Mouse (Mus musculus) lung, adult 2 months (tissue): ENCODE measurements at regions not wholly inside any gene's neighbourhood (a gene's known extent, or its start where the extent isn't known, plus 50 kb on each side); places are given as distances from the start of the nearest gene placed in this dataset.
A peak's percentile ranks its signal among the peaks of the same experiment; 100 is the strongest.

Experiments
- DNase-seq: peaks from one replicate; pipeline ENCODE4 v3.0.0; 2022
- H3K4me1 ChIP-seq: fragments of 200-500 bp; 2 replicates; pipeline ENCODE4 v1.6.1; 2011; ENCODE audit warnings: low read length; ENCODE audit not compliant: control insufficient read depth, insufficient read depth
- H3K4me3 ChIP-seq: fragments of 200-500 bp; replicated peaks from 2 replicates; pipeline ENCODE3; 2011; ENCODE audit warnings: low read depth, mild to moderate bottlenecking, control low read depth, low read length; ENCODE audit errors: extremely low read depth
- CTCF ChIP-seq: fragments of 200-500 bp; IDR thresholded peaks from 2 replicates; pipeline ENCODE4 v1.5.1; 2011; ENCODE audit warnings: mild to moderate bottlenecking, low read length, control low read depth; ENCODE audit not compliant: insufficient read depth
- POLR2A ChIP-seq: fragments of 200-500 bp; IDR thresholded peaks from 2 replicates; pipeline ENCODE4 v1.6.1; 2011; ENCODE audit warnings: low read depth, mild to moderate bottlenecking, control low read depth, low read length, borderline replicate concordance; ENCODE audit errors: extremely low read depth
- WGBS: fragments of 180-500 bp; shearing (Covaris S2); methylation state at CpG from one replicate; pipeline ENCODE4 v1.1.7; 2018; 5-methylcytosine and 5-hydroxymethylcytosine counted together

GRCm38 (mm10) chr1:189099121-189099520, 91.5 kb upstream of the Kctd3 start:
- no peak overlapping the region for H3K4me3 ChIP-seq
- DNase-seq, result no peak
- WGBS, result 65% methylated on average over 2 of the region's 2 CpGs

GRCm38 (mm10) chr1:189092819-189093218, 85.2 kb upstream of the Kctd3 start:
- TF ChIP-seq POLR2A (no peak), CTCF (no peak)
- Histone ChIP-seq H3K4me1 (no peaks in the 10 kb centered on the region), H3K4me3 (no peak overlapping the region)
- WGBS, result 90% methylated on average over 3 of the region's 3 CpGs
- no peak for DNase-seq

More at GRCm38 (mm10) chr1:189099121-189099520, 91.5 kb upstream of the Kctd3 start:
- TF ChIP-seq CTCF, result no peak
- no peak for TF ChIP-seq POLR2A
- H3K4me1 ChIP-seq, result no peaks in the 10 kb centered on the region

- TF ChIP-seq CTCF, result no peak
- TF ChIP-seq POLR2A, result no peak
- no peak overlapping the region for H3K4me3 ChIP-seq
- no peak for DNase-seq
- no peaks in the 10 kb centered on the region for H3K4me1 ChIP-seq
- WGBS, result 78% methylated on average over 2 of the region's 2 CpGs
Measured at GRCm38 (mm10) chr1:189085245-189085644, 77.6 kb upstream of the Kctd3 start.

GRCm38 (mm10) chr1:189081267-189081666, 73.6 kb upstream of the Kctd3 start:
- Histone ChIP-seq H3K4me3 (no peak overlapping the region), H3K4me1 (no peaks in the 10 kb centered on the region)
- 27% methylated on average over 2 of the region's 2 CpGs for WGBS
- TF ChIP-seq CTCF, result no peak
- no peak for TF ChIP-seq POLR2A
- no peak for DNase-seq

- peak; percentile 82 for TF ChIP-seq CTCF
- TF ChIP-seq POLR2A, result no peak
- H3K4me3 ChIP-seq, result no peak overlapping the region
- 8% methylated on average over 9 of the region's 9 CpGs for WGBS
- DNase-seq, result peak; percentile 64
- no peaks in the 10 kb centered on the region for H3K4me1 ChIP-seq
Measured at GRCm38 (mm10) chr1:189080797-189081196, 73.2 kb upstream of the Kctd3 start.

GRCm38 (mm10) chr1:189079451-189080410, 72.1 kb upstream of the Kctd3 start:
- H3K4me1 ChIP-seq, result no peaks in the 10 kb centered on the region
- TF ChIP-seq POLR2A (no peak), CTCF (no peak)
- no peak for DNase-seq

GRCm38 (mm10) chr1:189077861-189078260, 70.2 kb upstream of the Kctd3 start:
- DNase-seq, result no peak
- no peaks in the 10 kb centered on the region for H3K4me1 ChIP-seq
- H3K4me3 ChIP-seq, result no peak overlapping the region
- WGBS, result 77% methylated on average over 5 of the region's 5 CpGs
- no peak for TF ChIP-seq POLR2A
- TF ChIP-seq CTCF, result no peak

More at GRCm38 (mm10) chr1:189079451-189080410, 72.1 kb upstream of the Kctd3 start:
- 76% methylated on average over 11 of the region's 11 CpGs for WGBS
- H3K4me3 ChIP-seq, result no peak overlapping the region

GRCm38 (mm10) chr1:189076276-189076675, 68.6 kb upstream of the Kctd3 start:
- 45% methylated on average over 4 of the region's 4 CpGs for WGBS
- Histone ChIP-seq H3K4me1 (no peaks in the 10 kb centered on the region), H3K4me3 (no peak overlapping the region)
- no peak for TF ChIP-seq POLR2A
- no peak for DNase-seq

GRCm38 (mm10) chr1:189075671-189076070, 68.0 kb upstream of the Kctd3 start:
- Histone ChIP-seq H3K4me1 (no peaks in the 10 kb centered on the region), H3K4me3 (no peak overlapping the region)
- no peak for TF ChIP-seq CTCF
- TF ChIP-seq POLR2A, result no peak
- DNase-seq, result no peak
- 51% methylated on average over 13 of the region's 13 CpGs for WGBS

GRCm38 (mm10) chr1:189072516-189072915, 64.9 kb upstream of the Kctd3 start:
- 84% methylated on average over 2 of the region's 2 CpGs for WGBS
- H3K4me1 ChIP-seq, result no peaks in the 10 kb centered on the region
- TF ChIP-seq CTCF (no peak), POLR2A (no peak)
- no peak overlapping the region for H3K4me3 ChIP-seq
- DNase-seq, result no peak
